Mouse (Mus musculus): ENCODE measurements around the gene Kdm2a.

DNA sequence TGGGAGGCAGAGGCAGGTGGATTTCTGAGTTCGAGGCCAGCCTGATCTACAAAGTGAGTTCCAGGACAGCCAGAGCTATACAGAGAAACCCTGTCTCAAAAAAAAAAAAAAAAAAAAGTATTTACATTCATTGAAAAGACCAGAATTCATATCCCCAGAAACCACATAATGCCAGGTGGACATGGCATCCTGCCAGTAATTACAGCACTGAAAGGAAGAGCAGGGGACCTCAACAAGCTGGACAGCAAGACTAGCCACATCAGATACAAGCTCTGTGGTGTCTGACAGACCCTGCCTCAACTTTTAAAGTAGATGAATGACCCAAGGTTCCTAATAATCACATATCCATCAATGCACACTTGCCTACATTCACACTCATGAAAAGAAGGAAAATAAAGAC lies 76.5 kb downstream of the Kdm2a start:
- no peak for TF ChIP-seq GABPA (IDR thresholded peaks at IDR 0.05; ENCODE audit: insufficient replicate concordance, low read depth, low read length)
- TF ChIP-seq CTCF (conservative IDR thresholded peaks at IDR 0.05 in 1 of 2, IDR thresholded peaks at IDR 0.05 in 1 of 2; ENCODE audit: low read depth in 2 of 2, low read length in 2 of 2), result no peak
- no peak for TF ChIP-seq KAT2A (IDR thresholded peaks at IDR 0.05; ENCODE audit: insufficient replicate concordance, low read length)
- no peak for TF ChIP-seq TCF12 (IDR thresholded peaks at IDR 0.05; ENCODE audit: low read depth, low read length)
- no peak for TF ChIP-seq BHLHE40 (IDR thresholded peaks at IDR 0.05; ENCODE audit: low read depth, low read length)
